Mouse (Mus musculus) cerebellum, adult 9-10 months (tissue): Measurements from ENCODE around the gene Tmprss11d.
"Not testable (repeated sequence)": the region's sequence is repeated elsewhere in the genome, so short reads cannot be mapped to it uniquely, and the experiment has no call there.

Source experiments
- DNase-seq: peaks from one replicate; pipeline ENCODE4 v3.0.0; 2022

Gene Tmprss11d

GRCm38 (mm10) chr5:86373320-86373719, at the start of gene Tmprss11d:
TSS of gene Tmprss11d (minus strand) at chr5:86373420.
- DNase-seq, result no peak

- DNase-seq, result no peak
These were observed 48.3 kb upstream of the Tmprss11d start for GRCm38 (mm10) chr5:86421323-86422028.

GRCm38 (mm10) chr5:86419494-86419893, 46.3 kb upstream of the Tmprss11d start:
- DNase-seq, result no peak

- DNase-seq, result no peak
These were observed 41.1 kb upstream of the Tmprss11d start for GRCm38 (mm10) chr5:86414280-86414679.

GRCm38 (mm10) chr5:86410815-86411214, 37.6 kb upstream of the Tmprss11d start:
- peak; percentile 64 for DNase-seq

- DNase-seq, result no peak
These were observed 34.7 kb upstream of the Tmprss11d start for GRCm38 (mm10) chr5:86407941-86408340.

- DNase-seq, result no peak
These were observed 34.0 kb upstream of the Tmprss11d start for GRCm38 (mm10) chr5:86407191-86407590.

- DNase-seq, result peak; percentile 77
These were observed 13.7 kb downstream of the Tmprss11d start for GRCm38 (mm10) chr5:86359412-86359985.

- peak; percentile 78 for DNase-seq
These were observed 20.3 kb downstream of the Tmprss11d start for GRCm38 (mm10) chr5:86352966-86353365.

- not testable (repeated sequence) for DNase-seq
These were observed 54.9 kb downstream of the Tmprss11d start for GRCm38 (mm10) chr5:86318018-86318956.

- DNase-seq, result peak; percentile 90
These were observed 67.1 kb downstream of the Tmprss11d start for GRCm38 (mm10) chr5:86306116-86306515.

GRCm38 (mm10) chr5:86303877-86304276, 69.3 kb downstream of the Tmprss11d start:
- no peak for DNase-seq

- no peak for DNase-seq
These were observed 84.0 kb downstream of the Tmprss11d start, which contains the start of gene Tmprss11c for GRCm38 (mm10) chr5:86289208-86289607. TSS of gene Tmprss11c (minus strand) at chr5:86289308.
